Mouse (Mus musculus): Measurements from ENCODE around the gene Eci1.

Eci1 gene

DNA sequence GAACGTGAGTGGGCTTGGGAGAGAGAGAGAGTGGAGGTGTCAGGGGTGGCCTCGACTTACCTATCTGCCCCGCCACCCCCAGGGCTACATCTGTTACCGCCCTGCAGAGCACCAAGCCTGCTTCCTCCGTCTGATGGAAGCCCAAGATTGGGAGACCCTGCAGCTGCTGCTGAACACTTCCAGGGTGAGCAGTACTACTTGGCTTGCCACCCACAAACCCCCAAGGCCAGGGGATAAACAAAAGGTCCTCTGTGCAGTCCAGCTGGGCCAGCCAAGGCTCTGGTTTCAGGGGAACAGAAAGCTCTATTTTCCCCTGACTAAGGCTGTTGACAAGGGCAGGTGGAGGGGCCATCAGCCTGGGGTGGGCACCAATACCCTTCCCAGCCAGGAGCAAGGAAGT is 48.1 kb downstream of the Eci1 start:
- no peak for DNase-seq

- no peak for DNase-seq
Observed at GRCm38 (mm10) chr17:24475586-24475985, 49.1 kb downstream of the Eci1 start.

DNA sequence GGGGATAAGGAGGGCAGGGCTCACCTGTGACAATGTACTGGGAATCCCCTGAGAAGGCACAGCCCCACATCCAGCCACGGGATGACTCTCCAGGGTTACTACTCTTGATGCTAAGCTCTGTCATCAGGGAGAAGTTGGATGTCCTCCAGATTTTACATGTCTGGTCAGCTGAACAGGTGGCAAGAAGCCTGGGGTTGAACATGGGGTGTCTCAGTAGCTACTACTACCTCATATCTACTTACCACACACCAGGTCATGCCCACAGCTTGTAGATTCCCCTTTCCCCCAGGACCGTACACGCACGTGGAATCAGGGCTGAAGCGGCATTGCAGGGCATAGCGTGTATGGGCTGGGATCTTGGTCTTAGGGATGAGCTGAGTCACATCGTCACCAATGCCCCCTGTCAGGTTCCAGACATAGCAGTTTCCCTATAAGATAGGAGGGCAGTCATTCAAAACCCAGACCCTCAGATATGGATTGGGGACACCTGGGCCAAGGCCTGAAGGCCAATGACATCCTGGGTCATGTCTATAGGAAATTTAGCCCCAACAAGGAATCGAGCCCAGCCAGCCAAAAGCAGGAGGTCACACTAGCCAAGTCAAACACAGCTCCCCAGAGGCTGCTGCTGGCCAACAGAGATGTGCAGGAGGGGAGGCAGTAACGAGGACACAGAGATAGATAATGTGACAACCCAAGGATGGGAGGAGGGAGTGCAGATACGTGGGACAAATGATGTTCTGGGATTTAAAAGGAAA is 49.8 kb downstream of the Eci1 start:
- DNase-seq = no peak

DNA sequence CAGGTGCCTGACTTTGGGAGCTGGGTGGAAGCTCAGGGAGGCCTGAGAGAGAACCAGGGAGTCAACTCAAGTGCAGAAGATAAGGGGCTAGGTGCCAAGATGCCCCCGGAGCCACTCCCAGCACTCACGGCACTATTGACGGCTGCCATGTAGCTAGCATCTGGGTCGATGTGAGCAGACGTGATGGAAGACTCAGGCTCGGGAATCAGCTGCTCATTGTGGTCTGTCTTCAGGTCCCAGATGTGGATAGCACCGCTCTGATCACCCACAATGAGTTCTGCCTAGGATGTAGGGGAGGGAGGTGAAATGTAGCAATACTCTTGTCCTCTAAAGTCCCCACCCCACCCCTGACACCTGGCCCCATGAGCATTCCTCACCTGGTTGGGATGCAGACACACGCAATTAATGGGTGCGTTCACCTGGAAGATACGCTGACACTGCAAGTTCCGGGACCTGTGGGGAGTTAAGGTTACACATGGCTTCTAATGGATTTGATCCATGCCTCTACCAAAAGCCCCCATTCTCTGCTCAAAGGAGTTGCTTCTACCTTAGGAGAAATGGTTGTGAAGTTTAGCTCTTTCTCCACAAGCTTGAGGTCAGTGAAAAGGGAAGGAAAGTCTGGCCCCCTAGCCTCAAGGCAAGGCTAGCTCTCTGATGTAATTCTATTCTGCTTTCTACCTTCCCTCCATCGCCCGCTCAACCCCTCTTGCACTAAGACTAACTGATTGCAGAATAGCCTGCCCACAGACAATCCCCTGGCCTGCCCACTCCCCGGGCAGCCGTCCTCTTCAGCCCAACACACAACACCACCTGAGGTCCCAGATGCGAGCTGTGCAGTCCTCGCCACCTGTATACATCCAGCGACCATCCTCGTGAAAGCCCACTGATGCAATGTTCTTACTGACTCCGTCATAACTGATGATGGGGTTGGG is 50.9 kb downstream of the Eci1 start:
- DNase-seq = no peak

DNA sequence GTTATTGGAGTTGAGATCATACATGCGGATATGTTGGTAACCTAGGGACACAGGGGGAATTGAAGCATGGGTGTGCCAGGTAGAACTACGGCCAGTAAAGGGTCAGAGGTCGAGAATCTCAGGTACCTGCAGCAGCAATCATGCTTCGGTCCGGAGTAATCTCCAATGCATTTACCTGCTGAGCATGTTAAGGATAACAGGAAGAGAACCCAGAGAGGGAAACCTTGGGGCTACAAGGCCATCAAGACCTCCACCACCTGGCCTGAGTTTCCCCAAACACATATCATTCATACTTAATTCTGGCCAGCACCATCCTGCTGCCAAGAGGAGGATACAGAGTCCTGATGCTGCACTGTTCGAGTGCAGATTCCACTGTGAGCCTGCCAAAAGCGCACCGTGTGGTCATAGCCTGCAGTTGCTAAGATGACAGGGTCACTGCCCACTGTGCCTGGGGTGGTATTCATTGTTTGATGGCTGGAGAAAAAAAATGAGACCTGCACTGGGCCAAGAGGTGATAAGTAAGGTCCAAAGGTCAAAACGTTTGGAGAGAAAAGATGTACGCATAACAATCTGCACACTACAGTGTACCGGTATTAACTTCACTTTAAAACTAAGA is 51.7 kb downstream of the Eci1 start:
- peak; percentile 24 for DNase-seq

DNA sequence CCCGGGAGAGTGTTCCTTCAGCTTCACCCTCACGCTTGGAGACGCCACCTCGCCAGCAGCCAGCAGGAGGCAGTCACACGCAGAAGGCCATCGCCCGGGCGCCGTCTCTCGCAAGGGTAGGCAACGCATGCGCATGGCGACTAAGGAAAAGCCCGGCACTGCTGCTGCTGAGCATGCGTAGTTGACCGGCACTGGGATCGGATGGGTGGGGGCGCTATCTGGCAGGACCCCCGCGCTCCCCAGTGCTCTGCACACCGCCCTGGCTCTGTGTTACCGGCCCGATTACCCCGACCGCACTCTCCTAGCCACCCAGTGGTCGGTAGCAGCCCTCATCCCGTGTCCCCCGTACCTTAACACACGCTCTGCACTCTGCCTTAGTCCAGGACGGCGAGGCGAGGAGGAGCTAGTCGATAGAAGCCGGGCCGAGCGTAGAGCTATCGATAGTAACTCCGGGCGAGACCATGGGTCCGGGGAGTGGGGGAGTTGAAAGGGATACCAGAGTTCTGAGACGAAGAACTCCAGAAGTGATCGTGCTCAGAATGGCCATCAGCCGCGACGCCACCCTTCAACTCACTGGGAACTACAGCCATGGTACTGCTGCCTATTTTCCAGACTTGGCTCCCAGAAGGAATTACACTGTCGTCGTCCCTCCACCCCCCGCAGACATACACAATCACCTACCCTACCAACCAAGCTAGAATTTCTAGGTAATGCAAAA is 52.4 kb downstream of the Eci1 start, which contains the start of gene Mlst8:
Gene Mlst8, minus strand, starts transcription at position 416 of the 718 bp plus-strand sequence.
- peak; percentile 98 for DNase-seq

- DNase-seq = no peak
Observed at GRCm38 (mm10) chr17:24479431-24479830, 53.0 kb downstream of the Eci1 start.

GRCm38 (mm10) chr17:24480201-24480826 is 53.9 kb downstream of the Eci1 start:
- DNase-seq = peak; percentile 41

GRCm38 (mm10) chr17:24481027-24481815 is 54.8 kb downstream of the Eci1 start:
- DNase-seq = no peak

- DNase-seq = no peak
Observed at GRCm38 (mm10) chr17:24483495-24483894, 57.1 kb downstream of the Eci1 start.

- peak; percentile 51 for DNase-seq
Observed at GRCm38 (mm10) chr17:24485090-24485860, 58.8 kb downstream of the Eci1 start.

DNA sequence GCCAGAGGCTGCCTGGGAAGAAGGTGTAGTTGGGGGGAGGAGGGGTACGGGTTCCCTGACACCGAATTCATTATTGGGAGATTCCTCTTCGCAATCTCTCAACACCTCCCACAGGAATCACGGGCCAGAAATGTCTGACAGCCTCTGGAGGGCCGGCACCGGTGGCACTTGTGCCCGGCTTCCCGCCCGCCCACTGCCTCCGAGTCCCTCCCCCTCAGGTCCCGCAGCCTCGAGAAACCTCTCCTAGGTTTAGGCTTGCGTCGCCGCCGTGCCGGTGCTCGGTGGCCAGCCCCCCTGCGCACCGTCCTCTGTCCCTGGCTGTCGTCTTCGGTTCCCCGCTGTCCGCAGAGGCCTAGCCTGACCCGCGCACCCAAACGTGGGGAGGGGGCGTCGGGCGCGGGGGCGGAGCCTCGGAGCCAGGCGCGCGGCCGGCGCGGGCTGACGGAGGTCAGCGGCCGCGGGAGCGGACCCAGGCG is 61.8 kb downstream of the Eci1 start, which contains the start of gene Caskin1:
Gene Caskin1, plus strand, starts transcription at position 416 of the 476 bp plus-strand sequence.
- DNase-seq = peak; percentile 37

- peak; percentile 32 for DNase-seq
Observed at GRCm38 (mm10) chr17:24488662-24489264, 62.3 kb downstream of the Eci1 start.

Data from lung, postnatal 10 days (tissue).